Mouse (Mus musculus): ENCODE data around the gene Serinc1.
A peak's percentile ranks its signal among the peaks of the same experiment; 100 is the strongest.
"Not testable (repeated sequence)": the region's sequence is repeated elsewhere in the genome, so short reads cannot be mapped to it uniquely, and the experiment has no call there.

The Serinc1 gene

DNA sequence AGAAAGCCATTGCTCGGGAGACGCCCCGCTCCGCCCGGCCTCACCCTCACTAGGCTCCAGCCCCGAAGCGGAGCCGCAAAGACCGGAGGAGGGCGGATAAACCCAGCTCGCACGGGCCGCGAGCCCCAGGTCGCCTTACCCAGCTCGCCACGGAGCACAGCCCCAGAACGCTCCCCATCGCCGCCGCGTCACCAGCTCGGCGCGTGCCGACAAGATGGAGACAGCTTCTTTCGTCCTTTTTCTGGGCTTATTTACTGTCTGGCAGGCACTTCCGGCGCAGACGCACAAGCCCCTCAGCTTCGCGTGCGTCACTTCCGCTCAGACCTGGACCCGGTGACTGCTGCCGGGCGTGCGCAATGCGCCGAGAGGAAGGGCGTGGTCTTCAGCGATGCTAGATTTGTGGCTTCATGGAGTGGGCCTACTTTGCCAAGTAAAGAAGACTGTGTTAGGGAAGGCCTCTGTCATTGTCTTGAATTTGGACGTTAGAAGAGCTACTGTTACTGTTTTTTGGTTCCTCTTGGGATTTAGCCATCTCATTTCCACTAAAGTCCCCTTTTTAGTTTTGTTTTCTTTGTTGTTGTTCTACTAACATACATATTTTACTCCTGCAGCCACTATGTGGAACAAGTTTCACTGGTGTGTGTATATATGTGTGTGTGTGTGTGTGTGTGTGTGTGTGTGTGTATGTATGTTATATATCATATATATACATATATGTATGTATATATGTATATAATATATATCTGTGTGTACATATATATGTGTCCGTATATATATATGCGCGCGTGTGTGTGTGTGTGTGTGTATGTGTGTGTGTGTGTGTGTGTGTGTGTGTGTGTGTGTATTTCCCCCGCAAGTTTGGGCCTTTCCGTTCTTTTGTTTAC, at the start of gene Serinc1:
Serinc1 (minus strand) TSS at position 313 of the 884 bp plus-strand sequence.
- ATAC-seq (ENCODE audit: low TSS enrichment): peak; percentile 98

GRCm38 (mm10) chr10:57576721-57577120, 44.4 kb upstream of the Serinc1 start:
- ATAC-seq (ENCODE audit: low TSS enrichment): no peak

GRCm38 (mm10) chr10:57572130-57572529, 39.8 kb upstream of the Serinc1 start:
- ATAC-seq (ENCODE audit: low TSS enrichment): no peak

- peak; percentile 66; the same call in 1 of the 2 replicates for ATAC-seq (ENCODE audit: low TSS enrichment)
These were observed 38.9 kb upstream of the Serinc1 start for GRCm38 (mm10) chr10:57571211-57571730.

- peak; percentile 86 for ATAC-seq (ENCODE audit: low TSS enrichment)
These were observed 36.9 kb upstream of the Serinc1 start for GRCm38 (mm10) chr10:57569023-57569931.

- ATAC-seq (ENCODE audit: low TSS enrichment): no peak
These were observed 33.9 kb upstream of the Serinc1 start for GRCm38 (mm10) chr10:57566221-57566620.

GRCm38 (mm10) chr10:57557597-57557996, 25.3 kb upstream of the Serinc1 start:
- peak; percentile 47; the same call in 1 of the 2 replicates for ATAC-seq (ENCODE audit: low TSS enrichment)

- no peak for ATAC-seq (ENCODE audit: low TSS enrichment)
These were observed 21.4 kb upstream of the Serinc1 start for GRCm38 (mm10) chr10:57553719-57554118.

DNA sequence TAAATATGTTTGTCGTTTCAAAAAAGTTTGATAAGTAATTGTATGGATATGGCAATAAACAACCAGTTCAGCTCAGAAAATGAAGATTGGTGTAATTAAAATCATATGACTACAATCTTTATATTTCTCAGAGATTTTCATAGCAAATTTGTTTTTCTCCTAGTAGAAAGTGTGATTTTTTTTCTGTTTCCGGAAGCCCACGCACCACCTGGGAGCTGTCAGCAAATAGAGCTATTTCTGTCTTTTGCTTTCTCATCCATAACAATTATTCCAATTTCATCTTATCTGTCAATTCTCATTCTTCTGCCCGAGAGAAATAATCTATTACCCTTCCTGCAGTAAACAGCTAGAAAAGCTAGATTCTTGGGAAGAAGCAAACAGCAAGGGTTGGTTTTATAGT, 17.3 kb upstream of the Serinc1 start:
- ATAC-seq (ENCODE audit: low TSS enrichment): no peak

DNA sequence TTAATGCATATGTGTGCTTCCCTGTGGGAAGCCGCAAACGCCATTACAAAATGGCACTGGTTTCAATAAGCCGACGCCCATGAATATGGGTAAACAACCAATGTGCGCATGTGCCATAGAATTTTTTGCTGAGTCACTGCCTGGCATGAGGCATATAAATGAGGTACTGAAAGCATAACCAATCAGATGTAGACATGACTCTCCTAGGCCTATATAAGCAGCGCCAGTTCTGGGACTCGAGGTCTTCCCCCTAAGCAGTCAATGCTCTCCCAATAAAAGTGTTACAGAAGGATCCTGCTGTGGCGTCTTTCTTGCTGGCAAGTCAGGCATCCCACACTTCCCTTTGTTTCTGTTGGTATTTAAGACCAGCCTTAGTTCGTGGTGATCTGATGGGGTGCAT, 11.6 kb upstream of the Serinc1 start:
- ATAC-seq (ENCODE audit: low TSS enrichment): not testable (repeated sequence)

GRCm38 (mm10) chr10:57531616-57532217, 613 bp downstream of the Serinc1 start:
- ATAC-seq (ENCODE audit: low TSS enrichment): no peak

GRCm38 (mm10) chr10:57531076-57531475, 1.3 kb downstream of the Serinc1 start:
- ATAC-seq (ENCODE audit: low TSS enrichment): peak; percentile 56

- peak; percentile 55 for ATAC-seq (ENCODE audit: low TSS enrichment)
These were observed 5.9 kb downstream of the Serinc1 start for GRCm38 (mm10) chr10:57526469-57526868.

- ATAC-seq (ENCODE audit: low TSS enrichment): peak; percentile 28
These were observed 17.1 kb downstream of the Serinc1 start for GRCm38 (mm10) chr10:57515278-57515677.

DNA sequence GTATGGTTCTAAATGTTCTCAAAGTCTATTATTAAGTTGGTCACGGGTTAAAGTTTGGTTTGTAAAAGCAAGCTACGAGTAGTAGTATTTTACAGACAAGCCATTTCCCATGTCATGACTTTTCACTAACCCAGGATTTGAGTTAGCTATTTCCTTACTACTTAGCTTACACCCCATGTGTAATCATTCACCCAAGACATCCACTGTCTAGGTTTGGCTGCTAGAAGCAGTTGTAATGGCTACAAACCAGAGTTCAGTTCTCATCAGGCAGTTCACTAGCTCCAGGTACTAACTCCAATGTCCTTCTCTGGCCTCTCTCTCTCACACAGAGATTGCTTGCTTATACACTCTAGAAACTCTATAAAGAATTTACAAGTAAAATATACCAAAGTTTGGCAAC, 17.7 kb downstream of the Serinc1 start:
- ATAC-seq (ENCODE audit: low TSS enrichment): 0 out of 2 replicates have a peak, but pooled peaks have one; percentile 4

DNA sequence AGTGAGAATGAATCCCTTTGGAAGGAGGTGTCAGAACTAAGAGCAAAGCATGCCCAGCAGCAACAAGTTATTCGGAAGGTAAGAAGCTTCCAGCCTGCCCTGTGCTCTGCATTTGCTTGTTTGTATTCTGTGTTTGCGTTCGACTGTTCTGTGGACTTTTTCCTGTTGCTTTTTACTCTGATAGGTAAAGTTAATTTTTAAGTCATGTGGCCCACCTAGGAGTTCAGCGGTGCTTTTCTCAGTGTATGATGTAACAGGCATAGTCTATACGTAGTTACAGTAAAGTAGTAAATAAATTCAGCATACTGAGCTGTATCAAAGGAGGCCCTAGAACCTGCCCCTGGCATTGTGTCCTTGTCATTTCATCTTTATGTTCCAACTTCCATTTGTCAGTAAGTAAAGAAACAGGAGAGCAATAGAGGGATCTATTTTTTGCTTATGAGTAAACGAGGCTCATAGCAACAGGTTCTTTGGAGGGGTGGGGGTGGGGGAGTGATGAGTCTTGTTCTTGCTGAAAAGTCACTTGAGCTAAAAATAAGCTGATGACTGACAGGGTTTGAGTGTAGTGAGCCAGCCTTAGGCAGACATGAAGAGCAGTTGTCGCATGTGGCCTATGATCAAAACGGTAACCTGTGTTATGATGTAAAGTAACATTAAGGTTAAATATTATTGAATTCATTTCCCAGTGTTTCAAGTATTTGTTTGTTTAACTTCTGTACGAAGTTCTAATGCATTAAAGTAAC, 32.7 kb downstream of the Serinc1 start:
- no peak for ATAC-seq (ENCODE audit: low TSS enrichment)

DNA sequence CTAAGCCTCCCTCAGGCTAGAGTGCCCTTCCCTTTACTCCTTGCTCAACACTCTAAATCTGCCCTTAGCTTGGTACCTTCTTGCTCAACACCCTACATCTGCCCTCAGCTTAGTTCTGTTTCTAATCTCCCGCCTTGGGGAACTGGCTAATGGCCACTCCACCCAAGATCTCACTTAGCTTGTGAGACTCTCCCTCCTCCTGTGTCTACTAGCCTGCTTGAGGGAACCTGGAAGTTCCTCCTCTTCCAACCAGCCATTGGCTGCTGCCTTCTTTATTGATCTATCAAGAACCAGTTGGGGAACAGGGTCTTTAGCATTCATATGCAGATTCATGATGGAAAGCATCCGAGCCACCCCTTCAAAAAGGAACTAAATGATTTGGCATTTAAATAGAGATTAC, 40.3 kb downstream of the Serinc1 start:
- no peak for ATAC-seq (ENCODE audit: low TSS enrichment)

DNA sequence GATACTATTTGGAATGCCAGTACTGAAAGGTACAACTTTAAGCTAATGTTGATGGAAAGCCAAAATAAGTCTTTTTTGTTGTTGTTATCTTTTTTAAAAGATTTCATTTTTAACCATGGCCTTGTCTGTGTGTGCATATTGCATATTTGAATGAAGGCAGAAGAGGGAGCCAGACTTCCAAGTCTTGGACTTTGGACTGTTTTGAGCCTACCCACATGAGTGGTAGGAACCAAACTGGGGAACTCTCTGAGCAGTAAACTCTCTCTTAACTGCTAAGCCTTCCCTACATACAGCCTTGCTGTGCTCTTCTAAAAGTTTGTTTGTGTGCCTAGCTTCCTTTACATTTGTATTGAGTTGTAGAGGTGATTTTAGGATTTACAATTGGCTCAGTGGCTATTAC, 43.7 kb downstream of the Serinc1 start:
- ATAC-seq (ENCODE audit: low TSS enrichment): no peak

GRCm38 (mm10) chr10:57487201-57487600, 45.1 kb downstream of the Serinc1 start:
- ATAC-seq (ENCODE audit: low TSS enrichment): no peak

DNA sequence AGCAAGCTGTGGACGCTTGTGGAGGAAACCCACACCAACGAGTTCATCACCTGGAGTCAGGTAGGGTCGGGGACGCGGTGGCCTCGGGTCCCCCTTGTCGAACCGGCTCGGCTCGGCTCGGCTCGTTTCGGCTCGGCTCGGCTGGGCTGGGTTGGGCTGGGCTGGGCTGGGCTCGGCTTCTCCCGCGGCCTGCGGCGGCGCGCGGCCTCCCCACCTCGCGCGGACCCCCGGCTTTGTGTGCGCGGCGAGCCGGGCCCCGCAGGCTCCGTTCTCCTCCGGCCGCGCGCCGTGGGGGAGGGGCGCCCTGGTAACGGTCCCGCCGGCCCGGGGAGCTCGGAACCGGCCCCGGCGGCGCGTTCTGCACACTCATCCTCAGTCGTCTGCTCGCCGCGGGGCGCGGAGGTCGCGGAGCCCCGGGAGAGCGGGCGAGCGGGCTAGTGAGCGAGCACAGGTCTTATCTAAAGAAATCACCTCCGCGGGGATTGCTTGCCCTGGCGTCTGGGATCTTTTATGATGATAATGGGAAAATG, 45.7 kb downstream of the Serinc1 start:
- peak; percentile 73 for ATAC-seq (ENCODE audit: low TSS enrichment)
